Mouse (Mus musculus) layer of hippocampus, adult 9-11 months (tissue): ENCODE measurements around the gene Cpped1.

Experiments
- DNase-seq: peaks from one replicate; pipeline ENCODE4 v3.0.0; 2022

Cpped1 gene

GRCm38 (mm10) chr16:11756598-11757245 lies 152.5 kb downstream of the Cpped1 start:
- DNase-seq: no peak

DNA sequence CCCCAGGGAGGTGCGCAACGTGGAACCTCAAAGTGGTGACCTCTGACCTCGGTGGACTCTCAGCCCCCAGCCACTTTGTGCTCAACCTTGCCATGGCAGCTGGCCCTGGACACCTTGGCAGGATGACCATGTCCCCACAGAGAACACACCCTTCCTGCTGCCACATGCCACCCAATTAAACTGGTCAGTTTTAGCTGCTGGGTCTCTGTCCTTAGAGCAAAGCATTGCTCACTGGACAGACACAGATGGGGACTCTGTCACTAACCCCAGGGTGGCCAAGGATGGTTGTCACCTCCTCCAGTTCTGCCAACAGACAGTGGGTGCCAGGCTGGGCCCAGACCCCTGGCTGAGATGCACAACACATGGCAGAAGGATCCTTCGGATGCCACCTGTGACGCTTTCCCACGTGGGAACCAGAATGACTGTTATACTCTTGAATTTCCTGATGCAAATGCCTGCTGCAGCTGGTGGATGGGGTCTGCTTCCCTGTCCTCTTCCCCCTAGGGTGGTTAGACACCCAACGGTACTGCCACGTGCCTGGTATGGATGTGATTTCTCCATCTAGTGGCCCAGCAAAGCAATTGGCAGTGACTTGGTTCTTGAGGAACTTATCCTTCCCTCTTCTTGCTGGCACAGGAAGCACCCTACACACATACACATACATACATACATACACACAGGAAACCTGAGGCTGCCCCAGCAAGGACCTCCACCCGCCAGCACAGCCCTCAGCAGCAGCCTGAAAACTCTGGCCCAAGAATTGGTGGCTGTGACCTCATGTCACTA lies 153.8 kb downstream of the Cpped1 start:
- DNase-seq: no peak

- DNase-seq: no peak
These were observed 155.1 kb downstream of the Cpped1 start for GRCm38 (mm10) chr16:11754136-11754535.
